Mouse (Mus musculus): Measurements from ENCODE around the gene P4hb.
A peak's percentile ranks its signal among the peaks of the same experiment; 100 is the strongest.
"Not testable (repeated sequence)": the region's sequence is repeated elsewhere in the genome, so short reads cannot be mapped to it uniquely, and the experiment has no call there.

Gene P4hb

GRCm38 (mm10) chr11:120571122-120571521 is 1.9 kb downstream of the P4hb start:
- DNase-seq: no peak

GRCm38 (mm10) chr11:120568324-120568723 is 4.7 kb downstream of the P4hb start:
- DNase-seq: no peak

GRCm38 (mm10) chr11:120565114-120565513 is 7.9 kb downstream of the P4hb start:
- no peak for DNase-seq

GRCm38 (mm10) chr11:120562949-120563348 is 10.1 kb downstream of the P4hb start:
- no peak for DNase-seq

DNA sequence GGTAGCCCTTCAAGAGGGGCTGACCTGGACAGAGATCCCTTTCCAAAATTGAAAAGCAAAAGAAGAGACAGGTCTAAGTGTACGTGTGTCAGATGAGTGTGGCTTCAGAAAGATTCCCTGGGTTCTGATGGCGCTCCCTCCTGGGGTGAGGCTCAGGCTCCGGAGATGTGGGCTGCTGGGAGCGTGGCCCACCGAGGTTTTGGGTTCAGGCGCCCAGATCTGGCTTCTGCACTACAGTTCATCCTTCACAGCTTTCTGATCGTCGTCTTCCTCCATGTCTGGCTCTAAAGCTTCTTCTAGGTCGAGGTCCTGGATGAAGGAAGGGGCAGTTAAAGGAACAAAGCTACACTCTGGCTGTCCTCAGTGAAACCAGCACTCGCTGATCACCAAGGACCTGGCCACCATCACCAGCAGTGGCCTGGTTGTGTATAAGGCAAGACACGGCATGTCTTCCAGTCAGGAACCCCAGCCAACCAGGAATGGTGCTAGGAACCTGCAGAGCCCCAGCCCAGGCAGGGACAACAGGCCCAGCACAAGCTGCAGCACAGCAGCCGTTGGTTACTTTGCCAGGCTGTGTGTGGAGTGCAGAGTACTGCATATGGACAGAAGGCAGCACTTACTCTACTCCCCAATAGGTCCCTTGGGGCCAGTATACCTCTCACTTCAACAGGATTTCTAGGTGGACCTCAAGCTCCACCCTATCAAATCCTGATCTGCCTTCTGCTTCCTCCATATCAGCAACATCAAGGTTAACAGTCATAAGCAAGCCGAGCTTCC is 11.9 kb downstream of the P4hb start:
- no peak for DNase-seq

DNA sequence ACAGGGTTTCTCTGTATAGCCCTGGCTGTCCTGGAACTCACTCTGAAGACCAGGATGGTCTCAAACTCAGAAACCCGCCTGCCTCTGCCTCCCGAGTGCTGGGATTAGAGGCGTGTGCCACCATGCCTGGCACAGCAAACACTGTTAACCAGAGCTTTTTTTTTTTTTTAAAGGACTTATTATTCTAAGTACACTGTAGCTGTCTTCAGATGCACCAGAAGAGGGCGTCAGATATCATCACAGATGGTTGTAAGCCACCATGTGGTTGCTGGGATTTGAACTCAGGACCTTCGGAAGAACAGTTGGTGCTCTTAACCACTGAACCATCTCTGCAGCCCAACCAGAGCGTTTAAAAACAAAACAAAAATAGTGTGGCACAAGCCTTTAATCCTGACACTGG is 14.2 kb downstream of the P4hb start:
- not testable (repeated sequence) for DNase-seq

DNA sequence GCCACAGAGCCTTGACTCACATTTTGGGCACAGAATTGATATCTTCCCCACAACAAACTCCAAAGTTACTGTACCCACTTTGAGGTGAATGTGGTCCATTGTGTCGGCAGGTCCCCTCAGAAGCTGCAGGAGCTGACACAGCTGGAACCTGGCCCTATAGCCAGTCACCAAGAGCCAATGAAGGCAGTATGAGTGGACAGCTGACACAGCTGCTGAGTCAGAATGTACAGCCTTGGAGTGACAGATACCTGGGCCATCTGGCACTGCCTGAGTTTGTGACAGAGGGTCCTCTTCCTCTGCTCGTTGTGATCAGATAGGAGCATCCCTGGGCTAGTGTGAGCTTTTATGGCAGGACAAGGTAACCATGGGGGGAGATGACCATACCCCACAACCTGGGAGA is 17.8 kb downstream of the P4hb start:
- DNase-seq: no peak

GRCm38 (mm10) chr11:120554834-120555233 is 18.2 kb downstream of the P4hb start:
- no peak for DNase-seq

DNA sequence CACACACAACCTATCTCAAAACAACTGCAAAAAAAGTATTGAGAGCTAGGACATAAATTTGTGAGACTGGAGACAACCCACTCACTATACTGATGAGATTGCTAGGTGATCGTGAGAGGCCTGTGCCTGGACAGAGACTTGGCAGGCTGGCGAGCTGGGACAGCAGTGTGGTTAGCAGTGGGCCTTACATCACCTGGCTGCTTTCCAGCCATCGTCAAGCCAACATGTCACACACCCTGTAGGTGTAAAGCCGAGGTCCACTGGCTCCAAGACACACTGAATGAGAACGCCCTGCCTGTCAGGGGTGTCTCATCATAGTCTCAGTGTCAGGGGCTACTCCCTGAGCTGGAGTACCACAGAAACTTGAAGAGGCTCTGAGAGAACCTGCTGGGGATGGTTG is 20.3 kb downstream of the P4hb start:
- no peak for DNase-seq

DNA sequence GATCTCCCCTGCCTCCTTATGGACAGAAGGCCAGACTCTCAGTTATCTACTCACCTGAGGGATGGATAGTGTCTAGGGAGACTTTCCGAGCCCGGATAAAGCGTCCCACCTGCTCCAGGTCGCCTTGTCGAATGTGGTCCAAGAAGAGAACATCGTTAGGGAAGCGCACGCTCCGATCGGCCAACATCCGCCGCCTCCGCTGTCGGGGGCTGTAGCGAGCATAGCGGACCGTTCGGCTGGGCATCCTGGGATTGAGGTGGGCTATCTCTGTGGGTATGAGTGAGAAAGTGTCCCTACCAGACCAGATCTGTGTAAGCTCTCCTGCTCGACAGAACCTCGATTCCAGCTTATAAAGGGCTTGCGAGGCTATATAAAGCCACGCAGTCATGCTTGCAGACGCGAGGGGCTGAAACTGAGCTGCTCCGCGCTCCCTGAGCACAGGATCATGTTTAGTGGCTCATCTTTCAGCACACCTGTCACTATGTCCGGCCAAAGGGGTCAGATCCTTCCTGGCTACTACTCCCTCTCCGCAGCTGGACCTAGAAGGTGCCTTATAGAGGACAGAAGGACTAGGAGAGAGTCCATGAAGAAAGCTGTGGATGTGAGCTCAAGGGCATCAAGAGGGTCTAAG is 22.1 kb downstream of the P4hb start, which contains the start of gene Ppp1r27:
Ppp1r27 (minus strand) TSS at position 323 of the 631 bp plus-strand sequence.
- no peak for DNase-seq

DNA sequence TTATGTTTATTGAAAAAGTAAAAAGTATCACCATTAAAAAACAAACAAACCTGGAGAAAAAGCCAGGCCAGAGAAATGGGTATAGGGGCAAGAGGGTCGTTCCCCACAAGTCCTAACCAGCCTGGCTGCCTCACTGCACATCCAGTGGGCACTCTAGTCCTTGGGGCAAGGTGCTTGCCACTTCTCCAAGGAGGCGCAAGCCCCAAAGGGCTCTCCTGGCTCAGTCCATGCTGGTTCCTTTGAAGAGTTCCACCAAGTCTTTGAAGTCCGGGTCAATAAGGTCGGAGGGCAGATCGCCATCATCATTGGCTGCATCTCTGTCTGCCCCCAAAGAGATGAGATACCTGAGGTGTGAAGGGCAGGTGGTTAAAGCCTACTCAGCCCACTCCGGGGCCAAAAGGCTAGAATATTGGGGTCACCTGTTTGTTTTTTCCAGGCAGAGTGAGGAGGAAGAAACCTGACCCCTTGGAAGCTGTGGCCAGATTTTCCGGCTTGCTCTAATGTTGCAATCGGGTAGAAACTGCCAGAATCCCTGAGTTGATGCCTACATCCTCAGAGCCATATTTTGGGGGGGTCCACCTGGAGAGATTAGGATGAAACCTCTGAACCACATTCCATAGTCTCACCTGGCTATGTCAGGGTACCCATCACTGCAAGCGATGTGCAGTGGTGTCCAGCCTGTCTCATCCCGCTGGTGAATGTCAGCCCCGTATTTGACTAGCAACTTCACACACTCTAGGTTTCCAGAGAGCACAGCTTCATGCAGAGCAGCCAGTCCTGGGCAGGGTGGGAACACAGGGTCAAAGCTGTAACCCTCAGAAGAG is 22.9 kb downstream of the P4hb start:
- DNase-seq: peak in 1 of 2 experiments; percentile 25

DNA sequence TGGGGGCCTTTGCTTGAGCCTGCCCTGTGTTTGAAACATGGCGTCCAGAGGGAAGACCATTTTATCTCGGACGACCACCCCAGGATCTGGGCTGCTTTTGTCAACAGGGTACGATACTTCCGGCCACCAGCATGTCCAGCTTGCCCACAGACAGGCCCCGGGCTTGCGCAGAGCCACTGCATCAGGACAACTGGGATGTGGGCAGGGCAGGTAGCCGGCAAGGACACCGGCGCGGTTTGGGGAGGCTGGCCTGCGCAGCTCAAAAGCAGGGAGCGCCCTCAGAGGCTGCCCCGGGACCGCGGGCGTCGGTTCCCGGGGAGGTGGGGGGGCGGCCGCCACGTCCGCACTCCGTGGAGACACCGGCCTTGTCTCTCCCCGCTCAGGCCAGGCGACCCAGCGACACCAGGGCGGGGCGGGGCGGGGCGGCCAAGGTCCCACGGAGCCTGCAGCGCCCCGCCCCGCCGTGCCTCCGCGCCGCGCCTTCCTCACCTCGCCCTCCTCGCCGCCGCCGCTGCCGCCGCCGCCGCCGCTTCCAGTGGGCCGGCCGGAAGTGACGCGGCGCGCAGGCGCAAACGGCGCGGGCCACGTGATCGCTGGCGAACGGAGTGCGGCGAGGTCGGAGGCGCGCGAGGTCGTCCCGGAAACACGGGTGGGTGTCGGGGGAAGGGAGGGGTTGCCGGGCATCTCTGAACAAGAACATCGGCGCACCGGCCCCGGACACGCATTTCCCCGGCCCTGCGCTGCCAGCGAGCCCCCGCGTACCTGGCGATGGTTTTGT is 23.7 kb downstream of the P4hb start, which contains the start of gene Mcrip1:
Mcrip1 (minus strand) TSS at position 560 of the 778 bp plus-strand sequence.
- DNase-seq: peak; percentile 89 to 91

- no peak for DNase-seq
Observed at GRCm38 (mm10) chr11:120548786-120549167, 24.3 kb downstream of the P4hb start.

GRCm38 (mm10) chr11:120548214-120548613 is 24.8 kb downstream of the P4hb start:
- no peak for DNase-seq

DNA sequence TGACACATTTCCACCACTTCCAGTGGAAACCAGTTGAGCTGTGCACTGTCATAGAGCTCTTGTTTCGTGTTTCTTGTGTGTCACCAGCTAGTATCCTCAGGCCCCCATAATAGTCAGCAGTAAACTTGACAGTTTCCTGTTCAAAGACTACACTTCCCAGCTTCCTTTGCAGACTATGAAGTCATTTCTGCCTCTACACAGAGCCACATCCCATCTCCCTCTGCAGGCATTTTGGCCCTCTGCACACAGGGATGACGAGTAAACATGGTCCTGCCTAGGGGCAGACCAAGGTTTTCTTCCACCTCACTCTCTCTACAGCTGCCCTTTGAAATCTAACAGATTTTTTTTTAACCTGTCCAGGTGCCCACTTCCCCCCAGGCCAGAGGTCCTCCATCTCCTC is 25.6 kb downstream of the P4hb start:
- no peak for DNase-seq

DNA sequence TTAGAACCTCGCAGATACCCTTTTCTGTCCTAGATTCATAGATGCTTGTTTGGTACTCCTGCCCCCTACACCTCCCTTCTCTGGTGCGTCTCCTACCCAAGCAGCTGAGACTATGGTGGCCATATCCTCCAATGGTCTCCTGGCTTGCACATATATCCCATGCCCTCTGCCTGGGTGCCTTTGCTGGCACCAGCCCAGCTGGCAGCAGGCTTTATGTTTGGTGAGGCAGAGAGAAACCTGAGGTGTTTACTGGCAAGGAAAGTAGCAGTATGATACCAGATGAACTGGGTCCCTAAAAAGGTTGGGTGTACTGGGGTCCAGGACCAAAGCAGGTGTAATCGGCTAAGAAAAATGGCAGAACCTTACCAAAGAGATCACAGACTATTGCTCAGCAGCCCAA is 27.1 kb downstream of the P4hb start:
- DNase-seq: no peak

- no peak for DNase-seq
Observed at GRCm38 (mm10) chr11:120542376-120542775, 30.7 kb downstream of the P4hb start.

- no peak for DNase-seq
Observed at GRCm38 (mm10) chr11:120541907-120542306, 31.1 kb downstream of the P4hb start.

GRCm38 (mm10) chr11:120539285-120540014 is 33.6 kb downstream of the P4hb start:
- DNase-seq: no peak

DNA sequence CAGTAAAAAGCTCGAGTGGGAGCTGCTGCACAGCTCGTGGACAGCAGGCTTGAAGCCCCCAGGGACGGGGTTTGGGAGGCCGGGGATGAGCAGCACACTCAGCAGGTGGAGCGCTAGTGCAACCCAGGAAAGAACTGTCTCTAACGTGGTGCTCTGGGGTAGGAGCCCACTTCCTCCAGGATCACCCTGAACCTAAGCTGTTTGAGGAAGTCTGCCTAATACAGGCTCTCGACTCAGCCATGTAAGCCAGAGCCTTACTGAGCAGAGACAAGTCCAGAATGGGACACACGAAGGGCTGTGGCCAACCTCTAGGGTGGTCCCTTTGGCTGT is 34.1 kb downstream of the P4hb start:
- no peak for DNase-seq

DNA sequence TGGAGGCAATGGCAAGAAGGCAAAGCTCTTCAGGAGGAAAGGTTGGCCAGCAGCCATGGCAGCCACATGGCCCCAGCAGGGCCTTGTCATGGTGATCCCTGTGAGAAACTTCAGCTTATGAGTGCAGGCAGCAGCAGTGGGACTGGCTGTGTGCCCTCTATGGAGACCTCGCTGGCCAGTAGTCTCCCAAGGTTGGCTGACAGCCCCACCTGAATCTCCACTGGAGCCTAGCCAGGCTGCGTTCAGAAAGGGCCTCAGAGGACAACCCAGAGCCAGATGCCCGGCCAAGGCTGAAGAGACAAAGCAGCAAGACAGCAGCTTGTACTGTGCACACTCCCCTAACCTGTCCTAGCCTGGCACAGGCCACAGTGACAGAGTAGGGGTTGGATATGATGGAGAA is 34.6 kb downstream of the P4hb start:
- DNase-seq: no peak

GRCm38 (mm10) chr11:120535804-120536203 is 37.2 kb downstream of the P4hb start:
- DNase-seq: no peak
